Mouse (Mus musculus): ENCODE data around the gene Smco2.
A peak's percentile ranks its signal among the peaks of the same experiment; 100 is the strongest.

Smco2 gene

DNA sequence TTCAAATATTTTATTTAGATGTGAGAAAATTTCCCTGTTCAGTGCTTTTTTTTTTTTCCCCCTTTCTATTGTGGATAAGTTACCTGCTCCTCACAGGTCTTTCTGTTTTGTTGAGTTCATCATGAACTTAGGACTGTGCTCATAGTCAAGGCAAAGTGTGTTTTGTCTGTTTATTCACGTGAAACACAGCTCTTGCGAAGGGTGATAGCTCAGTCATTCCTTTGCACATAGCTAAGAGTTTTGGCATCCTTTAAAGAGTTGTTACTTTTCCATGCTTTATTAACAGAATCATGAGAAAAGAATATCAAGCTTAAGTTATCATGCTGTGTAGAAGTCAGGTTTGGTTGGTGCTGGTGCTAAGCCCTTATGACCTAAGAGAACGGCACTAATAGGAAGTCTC, 54.8 kb downstream of the Smco2 start:
- no peak for DNase-seq

DNA sequence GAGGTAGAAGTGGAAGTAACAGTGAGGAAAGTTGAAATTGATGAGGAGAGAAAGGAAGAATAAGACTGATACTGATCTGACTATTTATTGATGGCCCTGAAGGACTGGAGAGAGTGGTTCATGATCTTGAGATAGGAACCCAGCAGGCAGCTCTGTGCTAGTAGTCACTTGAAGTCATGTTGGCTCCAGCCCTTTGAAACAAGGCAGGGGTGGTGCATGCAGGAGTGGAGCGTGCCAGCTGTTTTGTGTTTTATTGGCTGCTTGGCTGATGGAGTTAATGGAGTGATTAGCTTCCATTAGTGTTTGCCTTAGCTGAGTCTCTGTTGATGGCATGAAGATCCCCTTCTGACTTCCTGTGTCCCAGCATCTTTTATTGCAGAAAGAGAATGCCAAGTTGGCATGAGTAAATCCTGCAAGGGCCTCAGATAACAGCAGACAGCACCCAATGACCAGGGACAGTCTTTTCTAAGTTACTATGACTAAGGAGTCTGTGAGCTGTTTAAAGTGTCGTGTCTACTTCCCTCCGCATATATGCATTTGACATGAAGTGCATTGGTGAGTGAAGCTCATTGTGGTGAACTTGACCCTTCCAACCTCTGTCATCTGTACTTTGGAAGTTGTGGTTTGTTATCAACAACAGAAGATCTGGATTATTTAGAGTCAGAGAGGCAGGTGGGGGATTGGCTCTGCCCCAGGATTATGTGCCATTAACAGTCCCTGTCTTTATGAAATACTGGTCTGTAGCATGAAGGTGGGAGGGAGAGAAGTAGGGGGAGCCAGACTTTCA, 56.3 kb downstream of the Smco2 start:
- no peak for DNase-seq

DNA sequence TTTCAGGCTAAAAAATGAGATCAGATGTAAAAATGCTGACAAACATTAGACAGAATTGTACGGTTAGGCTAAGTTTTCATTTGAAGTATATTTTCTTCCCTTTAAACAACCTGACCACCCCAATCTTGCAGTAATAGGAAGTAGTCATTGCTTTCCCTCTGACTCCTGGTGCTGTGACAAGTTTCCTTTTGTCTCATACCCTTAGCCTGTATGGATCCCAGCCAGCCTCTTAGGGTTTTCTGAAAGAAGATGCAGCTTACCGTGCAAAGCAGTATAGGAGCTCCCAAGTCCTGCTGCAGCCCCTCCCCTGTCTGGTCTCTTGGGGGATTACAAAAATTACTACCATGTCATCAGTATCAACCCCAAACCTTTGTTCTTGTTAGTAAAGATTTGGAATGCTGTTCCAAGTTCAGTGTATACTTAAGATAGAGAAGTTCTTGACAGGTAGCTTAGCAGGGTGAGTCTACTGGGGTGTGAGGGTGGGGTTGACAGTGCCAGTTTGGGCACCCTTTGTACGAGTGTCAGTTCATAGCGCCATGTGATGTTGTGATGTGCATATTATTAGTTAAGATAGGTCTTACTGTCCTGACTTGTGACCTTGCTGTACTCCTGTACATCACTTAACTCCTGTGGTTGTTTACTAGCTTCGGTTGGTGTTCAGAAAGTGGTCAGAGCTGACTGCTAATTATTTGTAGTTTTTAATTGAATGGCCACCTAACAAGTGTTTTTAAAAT, 57.3 kb downstream of the Smco2 start:
- DNase-seq = no peak

DNA sequence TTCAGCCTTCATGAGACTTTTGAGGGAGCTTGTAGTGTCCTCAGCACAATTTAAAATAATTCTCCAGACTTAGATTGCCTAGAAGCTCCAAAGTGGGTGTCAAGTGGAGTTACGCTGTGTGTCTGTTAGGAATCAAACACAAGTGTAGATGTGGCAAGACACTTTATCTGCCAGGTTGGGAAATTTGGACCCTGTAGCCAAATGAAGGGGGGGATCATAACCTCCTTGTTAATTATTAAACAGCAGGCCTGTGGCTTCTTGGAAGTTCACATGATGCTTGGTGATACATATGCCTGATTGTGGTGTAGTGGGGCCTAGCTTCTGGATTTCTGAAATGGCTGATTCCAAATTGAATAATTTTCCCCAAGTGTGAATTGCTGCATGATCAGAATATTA, 57.9 kb downstream of the Smco2 start:
- peak; percentile 40 to 51 for DNase-seq

DNA sequence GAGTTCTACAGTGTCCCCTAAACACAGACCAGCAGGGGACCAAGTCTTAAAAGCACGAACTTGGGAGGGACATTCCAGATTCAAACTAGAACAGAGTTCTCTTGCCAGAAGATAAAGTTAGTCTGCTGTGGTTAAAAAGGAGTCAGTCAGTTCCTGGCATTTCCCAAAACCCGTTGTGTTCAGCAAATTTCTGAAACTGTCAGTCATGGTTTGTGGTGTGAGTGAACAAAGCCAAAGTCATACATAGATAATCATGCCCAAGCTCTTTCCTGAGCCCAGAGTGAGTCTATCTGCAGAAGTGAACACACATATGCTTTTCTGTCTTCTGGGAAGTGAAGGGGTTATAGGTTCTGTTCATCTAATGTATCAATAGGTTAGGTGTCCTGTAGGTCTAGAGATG, 58.9 kb downstream of the Smco2 start:
- DNase-seq = no peak

DNA sequence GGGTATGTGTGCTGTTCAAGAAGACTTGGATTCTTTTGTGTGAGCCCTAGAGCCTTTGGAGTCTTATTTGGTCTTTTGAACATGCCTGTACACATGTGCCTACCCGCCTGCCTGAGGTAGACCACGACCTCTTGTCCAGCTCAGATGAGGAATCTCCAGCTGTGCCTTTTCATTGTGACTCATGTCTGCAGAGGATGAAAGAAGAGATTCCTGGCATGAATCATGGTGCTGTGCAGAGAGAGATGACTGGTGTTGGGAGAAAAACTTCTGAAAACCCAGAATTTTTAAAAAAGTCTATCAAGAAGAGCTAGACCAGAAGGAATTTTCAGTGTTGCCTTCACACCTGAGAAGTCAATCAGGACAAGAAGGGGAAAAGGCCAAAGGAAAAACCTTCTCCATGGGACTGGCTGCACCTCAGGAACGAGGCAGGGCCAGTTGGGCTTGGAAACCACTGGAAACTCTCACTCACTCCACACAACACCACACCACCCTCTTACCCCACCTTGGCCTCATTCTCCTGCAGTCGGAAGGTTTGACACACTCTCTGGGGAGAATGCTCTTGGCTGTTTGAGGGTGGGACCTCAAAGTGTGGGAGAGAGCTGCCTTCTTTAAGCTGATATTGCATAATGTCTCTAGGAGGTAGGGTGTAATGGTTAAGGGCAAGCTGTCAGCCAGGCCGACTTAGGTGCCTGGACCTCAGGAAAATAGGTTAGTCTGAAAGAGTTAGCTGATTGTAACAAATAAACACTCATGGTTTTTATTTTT, 60.0 kb downstream of the Smco2 start:
- no peak for DNase-seq

DNA sequence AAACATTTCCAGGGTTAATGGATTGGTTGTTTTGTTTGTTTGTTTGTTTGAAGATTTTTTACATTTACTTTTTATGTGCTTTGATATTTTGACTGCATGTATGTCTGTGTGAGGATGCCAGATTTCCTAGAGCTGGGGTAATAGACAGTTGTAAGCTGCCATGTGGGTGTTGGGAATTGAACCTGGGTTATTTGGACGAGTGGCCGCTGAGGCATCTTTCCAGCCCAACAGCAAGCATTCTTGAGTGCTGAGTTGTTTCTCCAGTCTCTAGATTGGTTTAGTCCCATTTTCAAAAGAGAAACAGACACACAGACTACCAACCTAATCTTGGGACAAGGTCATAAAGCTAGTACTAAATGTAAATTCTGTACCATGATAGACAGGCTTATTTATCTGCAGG, 60.9 kb downstream of the Smco2 start:
- no peak for DNase-seq

DNA sequence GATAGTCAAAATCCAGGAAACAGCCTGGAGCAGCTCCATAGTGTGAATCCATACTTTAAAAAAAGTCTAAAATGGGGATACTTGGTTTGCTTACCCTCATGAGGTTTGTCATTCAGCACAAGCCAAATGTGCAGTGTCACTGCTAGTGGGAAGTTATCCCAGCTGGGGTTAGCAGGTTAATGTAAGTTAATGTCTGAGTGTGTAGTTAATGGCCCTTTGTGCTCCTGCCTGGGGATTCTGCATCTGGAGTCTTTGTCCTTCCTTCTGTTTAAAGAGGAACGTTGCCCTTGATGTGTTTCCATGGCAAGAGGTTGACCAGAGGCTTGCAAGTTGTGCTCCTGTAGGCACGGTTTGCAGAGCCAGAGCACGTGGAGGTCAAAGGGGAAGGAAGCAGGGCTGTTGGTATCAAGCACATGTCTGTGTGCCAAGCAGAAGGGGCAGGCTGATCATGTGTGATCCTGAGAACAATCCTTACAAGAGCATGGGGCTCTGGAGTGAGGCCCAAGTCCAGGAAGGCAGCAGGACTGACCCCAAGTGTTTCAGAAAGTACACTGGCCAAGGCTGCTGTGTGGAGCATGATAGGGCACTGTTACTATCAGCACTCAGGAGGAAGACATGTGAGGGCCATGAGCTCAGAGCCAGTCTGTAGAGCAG, 63.1 kb downstream of the Smco2 start:
- DNase-seq = peak; percentile 67 to 91

DNA sequence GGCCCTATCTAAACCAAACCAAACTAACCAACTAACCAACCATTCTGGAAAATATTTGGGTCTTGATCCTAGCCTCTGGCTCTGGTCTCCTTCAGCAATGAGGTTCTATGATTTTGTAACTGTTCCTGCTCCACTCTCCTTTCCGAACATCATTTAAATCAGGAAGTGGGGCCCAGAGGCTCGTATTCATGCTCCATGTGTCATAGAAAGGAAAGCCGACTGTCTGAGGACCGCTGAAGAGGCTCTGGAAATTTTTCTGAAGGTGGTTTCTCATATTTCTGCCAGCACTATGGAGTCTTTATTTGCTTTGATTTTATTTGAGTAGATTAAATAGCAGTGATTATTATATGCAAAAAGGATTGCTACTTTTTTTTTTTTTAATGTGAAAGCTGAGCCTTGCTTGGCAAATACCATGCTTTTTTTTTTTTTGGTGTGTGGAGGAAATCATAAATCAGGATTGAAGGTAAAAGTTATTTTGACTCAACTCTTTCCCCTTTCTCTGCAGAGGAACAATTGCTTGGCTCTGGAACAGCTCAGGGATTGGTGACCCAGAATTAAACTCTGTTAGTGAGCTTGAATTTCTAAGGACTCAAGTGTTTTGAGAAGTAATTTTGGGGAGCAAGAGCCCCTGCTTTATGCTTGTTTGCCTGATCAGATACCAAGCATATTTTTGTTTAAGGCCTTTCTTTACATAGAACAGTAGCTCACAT, 63.7 kb downstream of the Smco2 start:
- DNase-seq = no peak

DNA sequence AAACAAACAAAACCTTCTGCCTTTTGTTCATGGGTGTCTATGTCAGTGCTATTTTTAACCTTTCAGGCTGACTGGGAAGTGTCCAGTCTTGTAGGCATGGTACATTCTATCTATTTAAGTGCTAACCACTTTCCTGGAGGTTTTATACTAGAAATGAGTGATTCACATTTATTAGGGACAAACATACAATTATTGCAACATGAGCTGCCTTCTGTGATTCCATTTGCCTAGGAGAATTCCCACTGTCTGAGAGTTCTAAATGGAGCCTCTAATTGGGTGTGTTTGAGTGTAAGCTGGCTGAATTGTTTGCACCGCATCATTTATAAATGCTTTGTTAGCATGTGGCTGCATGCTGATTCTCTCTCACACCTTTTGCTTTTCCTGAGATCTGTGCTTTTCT, 65.9 kb downstream of the Smco2 start:
- DNase-seq = no peak

DNA sequence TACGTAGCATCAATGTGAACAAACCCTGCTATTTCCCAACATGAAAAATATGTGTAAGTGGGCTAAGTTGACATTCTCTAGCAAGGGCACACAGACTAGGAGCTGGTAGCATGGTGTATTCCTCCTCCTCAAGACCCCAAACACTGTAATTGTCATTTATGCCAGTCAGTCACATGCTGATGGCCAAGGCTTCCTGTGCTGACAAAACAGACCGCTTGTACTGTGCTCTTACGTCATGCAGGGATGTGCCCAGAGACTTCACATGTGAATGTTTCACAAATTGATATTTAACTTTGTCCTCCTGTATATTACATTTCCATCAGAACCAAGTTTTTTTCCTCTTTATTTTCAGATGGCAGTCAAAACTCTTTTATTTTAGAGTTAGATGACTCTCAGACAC, 67.5 kb downstream of the Smco2 start:
- no peak for DNase-seq

DNA sequence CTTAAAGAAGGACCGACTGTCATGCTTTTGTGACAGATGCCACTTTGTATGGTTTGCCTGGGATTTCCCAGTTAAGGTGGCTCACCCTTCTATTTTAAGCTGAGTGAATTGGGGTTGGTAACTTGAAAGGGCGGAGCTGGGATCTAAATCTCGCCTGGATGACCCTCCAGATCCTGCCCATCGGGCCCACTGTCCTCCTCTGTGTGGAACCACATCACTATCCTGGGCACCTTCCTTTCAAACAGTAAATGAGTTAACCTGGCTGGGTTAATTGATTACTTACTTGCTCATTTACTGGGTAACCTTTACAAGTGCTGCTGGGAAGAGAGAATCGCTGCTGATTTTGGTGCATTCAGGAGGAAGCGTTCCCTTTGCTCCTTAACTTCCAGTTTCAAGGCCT, 68.4 kb downstream of the Smco2 start:
- peak; percentile 32 to 54 for DNase-seq

Measured in kidney, postnatal 25 days (tissue).